8 mouse cellular contexts compared by ENCODE assay signal in genomic region chr12:112693185-112694126, GRCm38 (mm10). TPM values are rescaled to one million over a fixed set of nuclear protein-coding genes. Genes with fewer than 3 reads are reported as not detected.
DNase-seq lines count a peak whose midpoint lies in the region; ATAC-seq lines count a peak whose summit lies in the region.

No protein-coding gene starts in this region.

- no peaks in the 10 kb centered on the region for H3K9me3 ChIP-seq in embryonic facial prominence, embryonic 11.5 days (replicated peaks; ENCODE audit: control insufficient read depth, low read length)
- no peaks in the 10 kb centered on the region for H3K9me3 ChIP-seq in limb, embryonic 10.5 days (replicated peaks)
- no peaks in the 10 kb centered on the region for H3K9me3 ChIP-seq in midbrain, embryonic 12.5 days

- peaks cover 9% of the 10 kb centered on the region for H3K4me1 ChIP-seq in embryonic facial prominence, embryonic 11.5 days (ENCODE audit: control insufficient read depth, insufficient read depth, low read length)
- peaks cover 21% of the 10 kb centered on the region for H3K4me1 ChIP-seq in limb, embryonic 10.5 days
- H3K4me1 ChIP-seq in midbrain, embryonic 12.5 days, result peaks cover 18% of the 10 kb centered on the region

- peak; percentile 95 for ATAC-seq in embryonic facial prominence, embryonic 11.5 days (replicated peaks; ENCODE audit: insufficient number of reproducible peaks, low FRiP score, low TSS enrichment, low read depth)
- peak; percentile 96 for ATAC-seq in midbrain, embryonic 12.5 days (ENCODE audit: low FRiP score, low read depth)

- 3% methylated on average over 54 of the region's 54 CpGs for WGBS in embryonic facial prominence, embryonic 11.5 days
- WGBS in limb, embryonic 10.5 days, result 3% methylated on average over 54 of the region's 54 CpGs
- WGBS in midbrain, embryonic 12.5 days, result 3% methylated on average over 54 of the region's 54 CpGs

- H3K27me3 ChIP-seq in embryonic facial prominence, embryonic 11.5 days (ENCODE audit: control insufficient read depth, insufficient read depth, low read length), result no peaks in the 10 kb centered on the region
- H3K27me3 ChIP-seq in limb, embryonic 10.5 days (ENCODE audit: low read depth, poor library complexity, severe bottlenecking), result peaks cover 24% of the 10 kb centered on the region; the same call in 1 of the 2 replicates
- peaks cover 21% of the 10 kb centered on the region; the same call in 1 of the 2 replicates for H3K27me3 ChIP-seq in midbrain, embryonic 12.5 days

- 0 out of 2 replicates have a peak overlapping the region, but pooled peaks have one; percentile 22 for H3K27ac ChIP-seq in embryonic facial prominence, embryonic 11.5 days (replicated peaks; ENCODE audit: low read depth, low read length)
- H3K27ac ChIP-seq in limb, embryonic 10.5 days, result peak overlapping the region; percentile 90
- peak overlapping the region; percentile 86 for H3K27ac ChIP-seq in midbrain, embryonic 12.5 days (replicated peaks)

- DNase-seq in 3134 (ENCODE audit: extremely low read depth, insufficient read length, low spot score), result peak; percentile 96
- peak; percentile 96 for DNase-seq in adrenal gland, postnatal 25 days
- DNase-seq in embryonic facial prominence, embryonic 11.5 days (ENCODE audit: low spot score), result peak; percentile 96
- DNase-seq in heart, adult 11 months, result peak; percentile 99
- DNase-seq in kidney, adult 11 months, result peak; percentile 92
- peak; percentile 97 for DNase-seq in limb, embryonic 10.5 days (ENCODE audit: low spot score)
- DNase-seq in skeletal muscle tissue, adult 2 months (ENCODE audit: low read depth, low spot score), result peak; percentile 97

- peak overlapping the region; percentile 58 for H3K4me3 ChIP-seq in embryonic facial prominence, embryonic 11.5 days (ENCODE audit: low read depth, low read length)
- H3K4me3 ChIP-seq in limb, embryonic 10.5 days, result peak overlapping the region; percentile 66
- peak overlapping the region; percentile 65 for H3K4me3 ChIP-seq in midbrain, embryonic 12.5 days

- H3K9ac ChIP-seq in embryonic facial prominence, embryonic 11.5 days (replicated peaks; ENCODE audit: low read length), result peak overlapping the region; percentile 91
- peak overlapping the region; percentile 86 for H3K9ac ChIP-seq in midbrain, embryonic 12.5 days (replicated peaks)

- H3K36me3 ChIP-seq in embryonic facial prominence, embryonic 11.5 days (replicated peaks; ENCODE audit: control insufficient read depth, insufficient read depth, low read depth, low read length), result no peaks in the 10 kb centered on the region
- no peaks in the 10 kb centered on the region for H3K36me3 ChIP-seq in limb, embryonic 10.5 days
- H3K36me3 ChIP-seq in midbrain, embryonic 12.5 days, result no peaks in the 10 kb centered on the region

- peak overlapping the region; percentile 86 for H3K4me2 ChIP-seq in embryonic facial prominence, embryonic 11.5 days (ENCODE audit: low read depth, low read length)
- peak overlapping the region; percentile 95 for H3K4me2 ChIP-seq in midbrain, embryonic 12.5 days (replicated peaks)

RNA-seq across cellular contexts. Expression of gene Zbtb42, which starts 14.8 kb away (rescaled TPM):
- 7.9 and 12.8 TPM in 2 replicates for total RNA-seq in adrenal gland, postnatal 25 days (2021)
- polyA plus RNA-seq in embryonic facial prominence, embryonic 11.5 days (2014; fragmentation: Nextera tagmentation; extraction: Ambion mirVana), result 2.3 and 2.6 TPM in 2 replicates
- 1.4 and 2.7 TPM in 2 replicates for polyA plus RNA-seq in limb, embryonic 10.5 days (2016; fragmentation: Nextera tagmentation; extraction: Ambion mirVana)
- polyA plus RNA-seq in midbrain, embryonic 12.5 days (2016; fragmentation: Nextera tagmentation; extraction: Ambion mirVana), result 5.2 and 7.3 TPM in 2 replicates

RNA-seq across cellular contexts. Expression of gene Akt1, which starts 18.8 kb away (rescaled TPM):
- total RNA-seq in adrenal gland, postnatal 25 days (2021), result 395 and 413 TPM in 2 replicates
- polyA plus RNA-seq in embryonic facial prominence, embryonic 11.5 days (2014; fragmentation: Nextera tagmentation; extraction: Ambion mirVana), result 68.3 and 99.2 TPM in 2 replicates
- 59.3 and 82.8 TPM in 2 replicates for polyA plus RNA-seq in limb, embryonic 10.5 days (2016; fragmentation: Nextera tagmentation; extraction: Ambion mirVana)
- 74.7 and 80.0 TPM in 2 replicates for polyA plus RNA-seq in midbrain, embryonic 12.5 days (2016; fragmentation: Nextera tagmentation; extraction: Ambion mirVana)

RNA-seq across cellular contexts. Expression of gene Cep170b, which starts 26.8 kb away (rescaled TPM):
- total RNA-seq in adrenal gland, postnatal 25 days (2021), result 42.4 and 58.1 TPM in 2 replicates
- 5.3 and 8.0 TPM in 2 replicates for polyA plus RNA-seq in embryonic facial prominence, embryonic 11.5 days (2014; fragmentation: Nextera tagmentation; extraction: Ambion mirVana)
- polyA plus RNA-seq in limb, embryonic 10.5 days (2016; fragmentation: Nextera tagmentation; extraction: Ambion mirVana), result 6.7 and 12.3 TPM in 2 replicates
- polyA plus RNA-seq in midbrain, embryonic 12.5 days (2016; fragmentation: Nextera tagmentation; extraction: Ambion mirVana), result 15.0 and 16.8 TPM in 2 replicates

RNA-seq across cellular contexts. Expression of gene Siva1, which starts 49.0 kb away (rescaled TPM):
- 34.8 and 46.0 TPM in 2 replicates for total RNA-seq in adrenal gland, postnatal 25 days (2021)
- 222 and 241 TPM in 2 replicates for polyA plus RNA-seq in embryonic facial prominence, embryonic 11.5 days (2014; fragmentation: Nextera tagmentation; extraction: Ambion mirVana)
- polyA plus RNA-seq in limb, embryonic 10.5 days (2016; fragmentation: Nextera tagmentation; extraction: Ambion mirVana), result 359 and 361 TPM in 2 replicates
- polyA plus RNA-seq in midbrain, embryonic 12.5 days (2016; fragmentation: Nextera tagmentation; extraction: Ambion mirVana), result 133 and 150 TPM in 2 replicates

Comparison
In these comparisons a context has a peak if more than half of its experiments do, and no peak if none do; other contexts are left out.
1. Peak in every context shown above with its lines: DNase-seq, ATAC-seq, H3K4me3 ChIP-seq and H3K27ac ChIP-seq.
2. H3K27ac ChIP-seq: peak in every context shown above with its lines; median percentile 90 in limb, embryonic 10.5 days; 86 in midbrain, embryonic 12.5 days; 22 in embryonic facial prominence, embryonic 11.5 days.